Mouse (Mus musculus): ENCODE measurements at regions not wholly inside any gene's neighbourhood (a gene's known extent, or its start where the extent isn't known, plus 50 kb on each side); places are given as distances from the start of the nearest gene placed in this dataset.

- Histone ChIP-seq H3K4me2 (no peak overlapping the region), H3K4me1 (replicated peaks) (no peaks in the 10 kb centered on the region), H3K4me3 (replicated peaks) (no peak overlapping the region), H3K9me3 (no peaks in the 10 kb centered on the region), H3K9ac (replicated peaks) (no peak overlapping the region), H3K27me3 (no peaks in the 10 kb centered on the region), H3K36me3 (no peaks in the 10 kb centered on the region), H3K27ac (no peak overlapping the region)
- no peak for ATAC-seq (ENCODE audit: insufficient number of reproducible peaks, insufficient read depth, low FRiP score, low TSS enrichment, low read depth)
- WGBS: 76% methylated on average over 9 of the region's 9 CpGs
Measured at GRCm38 (mm10) chr12:26679887-26680567, 211.0 kb downstream of the Cmpk2 start.

- Histone ChIP-seq H3K4me2 (no peak overlapping the region), H3K27me3 (no peaks in the 10 kb centered on the region), H3K9me3 (no peaks in the 10 kb centered on the region), H3K4me1 (replicated peaks) (no peaks in the 10 kb centered on the region), H3K27ac (no peak overlapping the region), H3K9ac (replicated peaks) (no peak overlapping the region), H3K4me3 (replicated peaks) (no peak overlapping the region), H3K36me3 (no peaks in the 10 kb centered on the region)
- WGBS: 73% methylated on average over 4 of the region's 4 CpGs
- ATAC-seq (ENCODE audit: insufficient number of reproducible peaks, insufficient read depth, low FRiP score, low TSS enrichment, low read depth): no peak
Measured at GRCm38 (mm10) chr12:26665466-26665865, 196.5 kb downstream of the Cmpk2 start.

- Histone ChIP-seq H3K27ac (peak overlapping the region; percentile 1; the same call in 1 of the 2 replicates), H3K4me3 (replicated peaks) (no peak overlapping the region), H3K4me1 (replicated peaks) (peaks cover 16% of the 10 kb centered on the region), H3K9ac (replicated peaks) (no peak overlapping the region), H3K4me2 (no peak overlapping the region), H3K36me3 (no peaks in the 10 kb centered on the region), H3K9me3 (no peaks in the 10 kb centered on the region), H3K27me3 (no peaks in the 10 kb centered on the region)
- no peak for ATAC-seq (ENCODE audit: insufficient number of reproducible peaks, insufficient read depth, low FRiP score, low TSS enrichment, low read depth)
- 62% methylated on average over 2 of the region's 2 CpGs for WGBS
Measured at GRCm38 (mm10) chr12:26654251-26654650, 185.2 kb downstream of the Cmpk2 start.

GRCm38 (mm10) chr12:26653781-26654180, 184.8 kb downstream of the Cmpk2 start:
- Histone ChIP-seq H3K27me3 (no peaks in the 10 kb centered on the region), H3K4me3 (replicated peaks) (no peak overlapping the region), H3K9me3 (no peaks in the 10 kb centered on the region), H3K9ac (replicated peaks) (no peak overlapping the region), H3K27ac (peak overlapping the region; percentile 1; the same call in 1 of the 2 replicates), H3K4me1 (replicated peaks) (peaks cover 21% of the 10 kb centered on the region), H3K4me2 (no peak overlapping the region), H3K36me3 (no peaks in the 10 kb centered on the region)
- 21% methylated on average over 6 of the region's 6 CpGs for WGBS
- ATAC-seq (ENCODE audit: insufficient number of reproducible peaks, insufficient read depth, low FRiP score, low TSS enrichment, low read depth): no peak

- no peak for ATAC-seq (ENCODE audit: insufficient number of reproducible peaks, insufficient read depth, low FRiP score, low TSS enrichment, low read depth)
- Histone ChIP-seq H3K4me3 (replicated peaks) (no peak overlapping the region), H3K27me3 (no peaks in the 10 kb centered on the region), H3K27ac (no peak overlapping the region), H3K36me3 (no peaks in the 10 kb centered on the region), H3K4me1 (replicated peaks) (peaks cover 8% of the 10 kb centered on the region; the same call in 1 of the 2 replicates), H3K9me3 (no peaks in the 10 kb centered on the region), H3K4me2 (no peak overlapping the region), H3K9ac (replicated peaks) (no peak overlapping the region)
Measured at GRCm38 (mm10) chr12:26646141-26646540, 177.1 kb downstream of the Cmpk2 start.

- Histone ChIP-seq H3K9ac (replicated peaks) (no peak overlapping the region), H3K27me3 (no peaks in the 10 kb centered on the region), H3K4me3 (replicated peaks) (no peak overlapping the region), H3K4me2 (no peak overlapping the region), H3K36me3 (no peaks in the 10 kb centered on the region), H3K27ac (no peak overlapping the region), H3K4me1 (replicated peaks) (peaks cover 20% of the 10 kb centered on the region), H3K9me3 (no peaks in the 10 kb centered on the region)
- no peak for ATAC-seq (ENCODE audit: insufficient number of reproducible peaks, insufficient read depth, low FRiP score, low TSS enrichment, low read depth)
- WGBS: 54% methylated on average over 4 of the region's 4 CpGs
Measured at GRCm38 (mm10) chr12:26635665-26636241, 166.7 kb downstream of the Cmpk2 start.

- Histone ChIP-seq H3K36me3 (no peaks in the 10 kb centered on the region), H3K4me2 (no peak overlapping the region), H3K27ac (no peak overlapping the region), H3K27me3 (no peaks in the 10 kb centered on the region), H3K4me3 (replicated peaks) (no peak overlapping the region), H3K4me1 (replicated peaks) (peaks cover 22% of the 10 kb centered on the region), H3K9ac (replicated peaks) (no peak overlapping the region), H3K9me3 (no peaks in the 10 kb centered on the region)
- no peak for ATAC-seq (ENCODE audit: insufficient number of reproducible peaks, insufficient read depth, low FRiP score, low TSS enrichment, low read depth)
- 49% methylated on average over 3 of the region's 3 CpGs for WGBS
Measured at GRCm38 (mm10) chr12:26635253-26635652, 166.2 kb downstream of the Cmpk2 start.

- Histone ChIP-seq H3K9ac (replicated peaks) (no peak overlapping the region), H3K36me3 (no peaks in the 10 kb centered on the region), H3K4me1 (replicated peaks) (peaks cover 22% of the 10 kb centered on the region), H3K27me3 (no peaks in the 10 kb centered on the region), H3K27ac (peak overlapping the region; percentile 68; the same call in 1 of the 2 replicates), H3K4me3 (replicated peaks) (no peak overlapping the region), H3K4me2 (peak overlapping the region; percentile 6), H3K9me3 (no peaks in the 10 kb centered on the region)
- no peak for ATAC-seq (ENCODE audit: insufficient number of reproducible peaks, insufficient read depth, low FRiP score, low TSS enrichment, low read depth)
- WGBS: 13% methylated on average over 1 of the region's 1 CpGs
Measured at GRCm38 (mm10) chr12:26631795-26632122, 162.8 kb downstream of the Cmpk2 start.

GRCm38 (mm10) chr12:26631111-26631794, 162.2 kb downstream of the Cmpk2 start:
- ATAC-seq (ENCODE audit: insufficient number of reproducible peaks, insufficient read depth, low FRiP score, low TSS enrichment, low read depth): no peak
- Histone ChIP-seq H3K4me2 (peak overlapping the region; percentile 6), H3K27ac (peak overlapping the region; percentile 68), H3K27me3 (no peaks in the 10 kb centered on the region), H3K4me3 (replicated peaks) (no peak overlapping the region), H3K36me3 (no peaks in the 10 kb centered on the region), H3K4me1 (replicated peaks) (peaks cover 22% of the 10 kb centered on the region), H3K9ac (replicated peaks) (no peak overlapping the region), H3K9me3 (no peaks in the 10 kb centered on the region)
- 28% methylated on average over 4 of the region's 4 CpGs for WGBS

GRCm38 (mm10) chr12:26621135-26621932, 152.3 kb downstream of the Cmpk2 start:
- no peak for ATAC-seq (ENCODE audit: insufficient number of reproducible peaks, insufficient read depth, low FRiP score, low TSS enrichment, low read depth)
- H3K36me3 ChIP-seq: no peaks in the 10 kb centered on the region
- no peak overlapping the region for H3K9ac ChIP-seq (replicated peaks)
- H3K27me3 ChIP-seq: no peaks in the 10 kb centered on the region
- H3K27ac ChIP-seq: no peak overlapping the region
- no peak overlapping the region for H3K4me2 ChIP-seq
- H3K9me3 ChIP-seq: no peaks in the 10 kb centered on the region
- peaks cover 39% of the 10 kb centered on the region for H3K4me1 ChIP-seq (replicated peaks)
- no peak overlapping the region for H3K4me3 ChIP-seq (replicated peaks)
- 60% methylated on average over 12 of the region's 12 CpGs for WGBS

- Histone ChIP-seq H3K4me2 (no peak overlapping the region), H3K27ac (no peak overlapping the region), H3K9ac (replicated peaks) (no peak overlapping the region), H3K27me3 (no peaks in the 10 kb centered on the region), H3K4me1 (replicated peaks) (peaks cover 39% of the 10 kb centered on the region), H3K36me3 (no peaks in the 10 kb centered on the region), H3K9me3 (no peaks in the 10 kb centered on the region), H3K4me3 (replicated peaks) (no peak overlapping the region)
- ATAC-seq (ENCODE audit: insufficient number of reproducible peaks, insufficient read depth, low FRiP score, low TSS enrichment, low read depth): no peak
- 32% methylated on average over 8 of the region's 8 CpGs for WGBS
Measured at GRCm38 (mm10) chr12:26620501-26621134, 151.6 kb downstream of the Cmpk2 start.

All from limb, embryonic 12.5 days (tissue).